Mouse (Mus musculus): ENCODE measurements at regions not wholly inside any gene's neighbourhood (a gene's known extent, or its start where the extent isn't known, plus 50 kb on each side); places are given as distances from the start of the nearest gene placed in this dataset.

GRCm38 (mm10) chr13:115316681-115317080, 214.9 kb upstream of the Itga1 start:
- Histone ChIP-seq H3K4me1 (ENCODE audit: control insufficient read depth, insufficient read depth, low read length) (no peaks in the 10 kb centered on the region), H3K4me3 (ENCODE audit: insufficient read depth, low read length) (no peak overlapping the region), H3K27ac (ENCODE audit: insufficient read depth, low read length) (no peak overlapping the region)
- no peak for TF ChIP-seq POLR2A (IDR thresholded peaks at IDR 0.05; ENCODE audit: low read depth, low read length)
- TF ChIP-seq CTCF (IDR thresholded peaks at IDR 0.05; ENCODE audit: borderline replicate concordance, insufficient read depth, low read length), result no peak

GRCm38 (mm10) chr13:115308586-115308985, 206.8 kb upstream of the Itga1 start:
- TF ChIP-seq CTCF (IDR thresholded peaks at IDR 0.05; ENCODE audit: borderline replicate concordance, insufficient read depth, low read length), result no peak
- no peak for TF ChIP-seq POLR2A (IDR thresholded peaks at IDR 0.05; ENCODE audit: low read depth, low read length)
- no peak overlapping the region for H3K4me3 ChIP-seq (ENCODE audit: insufficient read depth, low read length)
- H3K4me1 ChIP-seq (ENCODE audit: control insufficient read depth, insufficient read depth, low read length), result no peaks in the 10 kb centered on the region
- H3K27ac ChIP-seq (ENCODE audit: insufficient read depth, low read length), result no peak overlapping the region

- Histone ChIP-seq H3K4me3 (ENCODE audit: insufficient read depth, low read length) (no peak overlapping the region), H3K4me1 (ENCODE audit: control insufficient read depth, insufficient read depth, low read length) (no peaks in the 10 kb centered on the region), H3K27ac (ENCODE audit: insufficient read depth, low read length) (no peak overlapping the region)
- no peak for TF ChIP-seq CTCF (IDR thresholded peaks at IDR 0.05; ENCODE audit: borderline replicate concordance, insufficient read depth, low read length)
- no peak for TF ChIP-seq POLR2A (IDR thresholded peaks at IDR 0.05; ENCODE audit: low read depth, low read length)
These were observed 185.6 kb upstream of the Itga1 start for GRCm38 (mm10) chr13:115287371-115287770.

GRCm38 (mm10) chr13:115266164-115266563, 164.4 kb upstream of the Itga1 start:
- no peak overlapping the region for H3K4me3 ChIP-seq (ENCODE audit: insufficient read depth, low read length)
- no peaks in the 10 kb centered on the region for H3K4me1 ChIP-seq (ENCODE audit: control insufficient read depth, insufficient read depth, low read length)
- H3K27ac ChIP-seq (ENCODE audit: insufficient read depth, low read length), result no peak overlapping the region
- TF ChIP-seq POLR2A (IDR thresholded peaks at IDR 0.05; ENCODE audit: low read depth, low read length) (no peak), CTCF (IDR thresholded peaks at IDR 0.05; ENCODE audit: borderline replicate concordance, insufficient read depth, low read length) (no peak)

- TF ChIP-seq POLR2A (IDR thresholded peaks at IDR 0.05; ENCODE audit: low read depth, low read length), result no peak
- no peak for TF ChIP-seq CTCF (IDR thresholded peaks at IDR 0.05; ENCODE audit: borderline replicate concordance, insufficient read depth, low read length)
- Histone ChIP-seq H3K4me3 (ENCODE audit: insufficient read depth, low read length) (no peak overlapping the region), H3K27ac (ENCODE audit: insufficient read depth, low read length) (no peak overlapping the region), H3K4me1 (ENCODE audit: control insufficient read depth, insufficient read depth, low read length) (no peaks in the 10 kb centered on the region)
These were observed 155.6 kb upstream of the Itga1 start for GRCm38 (mm10) chr13:115257345-115257744.

DNA sequence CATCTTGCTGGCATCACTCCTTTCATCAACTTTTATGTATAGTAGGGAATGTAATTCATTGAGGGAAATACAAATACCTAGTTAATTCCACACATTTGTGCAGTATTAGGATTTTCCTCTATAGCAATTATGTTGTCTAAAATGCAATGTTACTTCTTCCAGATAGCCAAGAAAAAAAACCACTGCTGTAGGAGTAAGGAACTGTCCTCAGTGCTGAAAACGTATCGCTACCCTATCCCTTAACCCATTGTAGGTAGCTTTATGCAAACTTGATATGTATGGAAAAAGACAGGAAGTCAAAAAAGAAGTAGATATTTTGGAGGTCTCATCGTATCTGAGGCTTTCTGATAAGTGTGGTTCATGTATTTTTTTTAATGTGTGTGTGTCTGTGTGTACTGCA, 150.8 kb upstream of the Itga1 start:
- TF ChIP-seq CTCF (IDR thresholded peaks at IDR 0.05; ENCODE audit: borderline replicate concordance, insufficient read depth, low read length) (no peak), POLR2A (IDR thresholded peaks at IDR 0.05; ENCODE audit: low read depth, low read length) (no peak)
- Histone ChIP-seq H3K4me3 (ENCODE audit: insufficient read depth, low read length) (no peak overlapping the region), H3K4me1 (ENCODE audit: control insufficient read depth, insufficient read depth, low read length) (no peaks in the 10 kb centered on the region), H3K27ac (ENCODE audit: insufficient read depth, low read length) (no peak overlapping the region)

- H3K4me3 ChIP-seq (ENCODE audit: insufficient read depth, low read length), result no peak overlapping the region
- H3K4me1 ChIP-seq (ENCODE audit: control insufficient read depth, insufficient read depth, low read length), result no peaks in the 10 kb centered on the region
- TF ChIP-seq POLR2A (IDR thresholded peaks at IDR 0.05; ENCODE audit: low read depth, low read length) (no peak), CTCF (IDR thresholded peaks at IDR 0.05; ENCODE audit: borderline replicate concordance, insufficient read depth, low read length) (no peak)
- H3K27ac ChIP-seq (ENCODE audit: insufficient read depth, low read length), result no peak overlapping the region
These were observed 130.2 kb upstream of the Itga1 start for GRCm38 (mm10) chr13:115231981-115232380.

DNA sequence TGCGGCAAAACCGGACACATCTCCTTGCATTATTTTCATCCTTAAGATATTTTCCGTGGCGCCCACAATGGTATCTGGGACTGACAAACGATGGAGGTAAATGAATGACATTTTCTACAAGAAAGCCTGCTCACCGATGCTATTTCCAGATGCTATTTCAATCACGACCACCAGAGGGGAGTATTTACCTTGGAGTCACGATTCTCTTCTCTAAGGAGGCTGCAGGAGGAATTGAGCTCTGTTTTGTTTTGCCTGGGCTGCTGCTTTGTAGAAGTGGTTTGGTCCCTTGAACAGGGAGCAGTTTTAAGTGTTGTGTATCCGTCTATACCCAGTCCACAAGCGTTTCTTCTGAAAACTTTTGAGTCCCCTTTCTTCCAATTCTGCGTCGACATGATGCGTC, 128.7 kb upstream of the Itga1 start:
- Histone ChIP-seq H3K27ac (ENCODE audit: insufficient read depth, low read length) (no peak overlapping the region), H3K4me1 (ENCODE audit: control insufficient read depth, insufficient read depth, low read length) (no peaks in the 10 kb centered on the region), H3K4me3 (ENCODE audit: insufficient read depth, low read length) (no peak overlapping the region)
- TF ChIP-seq CTCF (IDR thresholded peaks at IDR 0.05; ENCODE audit: borderline replicate concordance, insufficient read depth, low read length), result no peak
- no peak for TF ChIP-seq POLR2A (IDR thresholded peaks at IDR 0.05; ENCODE audit: low read depth, low read length)

DNA sequence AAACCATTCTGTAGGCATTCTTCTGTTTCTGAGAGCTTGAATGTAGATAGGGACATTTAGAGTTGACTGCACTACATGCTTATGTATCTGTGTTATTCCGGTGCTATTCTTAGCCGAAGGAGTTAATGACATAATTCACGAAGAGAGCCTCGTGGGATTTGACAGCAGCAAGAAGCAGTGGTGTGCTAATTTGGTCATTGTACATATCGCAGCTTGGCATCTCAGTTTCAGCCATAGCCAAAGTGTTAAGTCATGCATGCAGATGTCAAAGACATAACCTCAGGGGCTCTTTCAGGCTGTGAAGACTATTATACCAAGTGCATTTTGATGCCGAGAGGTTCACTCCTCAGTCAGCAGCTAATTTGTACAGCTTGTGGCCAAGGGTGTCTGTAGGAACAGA, 125.1 kb upstream of the Itga1 start:
- Histone ChIP-seq H3K4me1 (ENCODE audit: control insufficient read depth, insufficient read depth, low read length) (no peaks in the 10 kb centered on the region), H3K4me3 (ENCODE audit: insufficient read depth, low read length) (no peak overlapping the region), H3K27ac (ENCODE audit: insufficient read depth, low read length) (no peak overlapping the region)
- TF ChIP-seq CTCF (IDR thresholded peaks at IDR 0.05; ENCODE audit: borderline replicate concordance, insufficient read depth, low read length) (no peak), POLR2A (IDR thresholded peaks at IDR 0.05; ENCODE audit: low read depth, low read length) (no peak)

GRCm38 (mm10) chr13:115219701-115220100, 117.9 kb upstream of the Itga1 start:
- no peak for TF ChIP-seq CTCF (IDR thresholded peaks at IDR 0.05; ENCODE audit: borderline replicate concordance, insufficient read depth, low read length)
- no peak for TF ChIP-seq POLR2A (IDR thresholded peaks at IDR 0.05; ENCODE audit: low read depth, low read length)
- H3K4me1 ChIP-seq (ENCODE audit: control insufficient read depth, insufficient read depth, low read length), result no peaks in the 10 kb centered on the region
- H3K4me3 ChIP-seq (ENCODE audit: insufficient read depth, low read length), result no peak overlapping the region
- no peak overlapping the region for H3K27ac ChIP-seq (ENCODE audit: insufficient read depth, low read length)

GRCm38 (mm10) chr13:115211285-115211684, 109.5 kb upstream of the Itga1 start:
- Histone ChIP-seq H3K4me3 (ENCODE audit: insufficient read depth, low read length) (no peak overlapping the region), H3K4me1 (ENCODE audit: control insufficient read depth, insufficient read depth, low read length) (peaks cover 2% of the 10 kb centered on the region; the same call in 1 of the 2 replicates), H3K27ac (ENCODE audit: insufficient read depth, low read length) (no peak overlapping the region)
- no peak for TF ChIP-seq POLR2A (IDR thresholded peaks at IDR 0.05; ENCODE audit: low read depth, low read length)
- TF ChIP-seq CTCF (IDR thresholded peaks at IDR 0.05; ENCODE audit: borderline replicate concordance, insufficient read depth, low read length), result no peak
